Mouse (Mus musculus): Measurements from ENCODE around the gene Nfia. TPM values are rescaled to one million over a fixed set of nuclear protein-coding genes. Genes with fewer than 3 reads are reported as not detected.

Gene Nfia
- polyA plus RNA-seq, 1 experiment from 2014 or later = 32.1 TPM

DNA sequence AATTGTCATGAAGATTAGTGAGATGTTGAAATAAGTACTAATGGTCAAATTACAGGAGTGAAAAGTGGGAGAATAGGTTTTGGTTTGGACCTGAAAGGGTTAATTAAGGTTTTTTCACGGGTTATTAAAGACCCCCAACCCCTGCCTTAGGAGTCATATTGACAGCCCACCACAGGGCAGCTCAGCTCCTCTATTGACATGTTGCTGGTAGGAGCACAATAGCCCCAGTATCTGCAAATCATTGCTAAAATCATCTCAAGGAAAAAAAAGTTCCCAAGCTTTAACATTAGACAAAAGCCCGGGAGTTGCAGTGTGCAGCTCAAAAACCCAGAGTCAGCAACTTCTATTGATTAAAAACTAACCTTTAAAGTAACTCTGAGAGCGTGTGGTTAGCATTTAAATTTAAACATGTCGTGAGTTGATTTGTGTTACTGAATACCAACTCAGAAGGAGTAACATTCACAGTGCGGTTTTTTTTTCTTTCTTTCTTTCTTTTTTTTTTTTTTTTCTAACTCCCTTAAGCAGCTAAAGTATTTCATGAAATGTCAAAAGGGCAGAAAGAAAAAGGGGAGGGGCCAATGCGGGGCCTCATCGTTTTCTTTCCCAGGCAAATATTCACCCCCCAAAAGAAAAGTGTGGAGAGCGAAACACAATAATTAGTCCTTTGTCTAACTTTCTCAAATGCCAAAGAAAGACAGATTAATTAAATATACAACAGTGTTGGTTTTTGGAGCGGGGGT, 335.6 kb downstream of the Nfia start:
- H3K9ac ChIP-seq (ENCODE audit: low read depth, low read length) = no peak overlapping the region
- H3K27me3 ChIP-seq (ENCODE audit: control insufficient read depth, insufficient read depth, low read length) = no peaks in the 10 kb centered on the region
- peak overlapping the region; percentile 19 for H3K4me2 ChIP-seq (replicated peaks; ENCODE audit: low read depth, low read length)
- no peaks in the 10 kb centered on the region for H3K36me3 ChIP-seq (ENCODE audit: control insufficient read depth, insufficient read depth, low read length)
- H3K9me3 ChIP-seq (ENCODE audit: control insufficient read depth, low read length) = no peaks in the 10 kb centered on the region
- WGBS = 5% methylated on average over 9 of the region's 9 CpGs
- no peak for ATAC-seq (ENCODE audit: low FRiP score, low TSS enrichment)
- peaks cover 42% of the 10 kb centered on the region for H3K4me1 ChIP-seq (ENCODE audit: control insufficient read depth, insufficient read depth, low read length)
- peak overlapping the region; percentile 76 for H3K27ac ChIP-seq (ENCODE audit: low read depth, low read length)
- H3K4me3 ChIP-seq (ENCODE audit: low read length) = no peak overlapping the region

DNA sequence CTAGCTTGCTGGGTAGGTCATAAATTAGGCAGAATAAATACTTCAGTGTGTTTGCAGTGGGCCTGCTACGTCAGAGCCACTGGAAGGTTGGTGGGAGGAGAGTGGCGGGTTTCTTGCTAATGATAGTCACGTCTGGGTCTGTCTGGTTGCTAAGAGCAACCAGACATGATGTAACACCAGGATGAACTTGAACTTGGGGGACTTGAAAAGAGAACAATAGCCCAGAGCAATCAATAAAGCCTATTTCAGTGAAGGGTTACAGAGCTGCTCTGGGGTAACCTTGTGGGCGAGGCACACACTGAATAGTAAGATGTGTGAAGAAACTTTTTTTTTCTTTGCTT, 336.1 kb downstream of the Nfia start:
- Histone ChIP-seq H3K27me3 (ENCODE audit: control insufficient read depth, insufficient read depth, low read length) (no peaks in the 10 kb centered on the region), H3K36me3 (ENCODE audit: control insufficient read depth, insufficient read depth, low read length) (no peaks in the 10 kb centered on the region), H3K9ac (ENCODE audit: low read depth, low read length) (no peak overlapping the region), H3K4me3 (ENCODE audit: low read length) (no peak overlapping the region), H3K4me1 (ENCODE audit: control insufficient read depth, insufficient read depth, low read length) (peaks cover 42% of the 10 kb centered on the region), H3K9me3 (ENCODE audit: control insufficient read depth, low read length) (no peaks in the 10 kb centered on the region), H3K4me2 (replicated peaks; ENCODE audit: low read depth, low read length) (peak overlapping the region; percentile 19), H3K27ac (ENCODE audit: low read depth, low read length) (peak overlapping the region; percentile 76)
- WGBS = 9% methylated on average over 4 of the region's 4 CpGs
- ATAC-seq (ENCODE audit: low FRiP score, low TSS enrichment) = peak; percentile 78

DNA sequence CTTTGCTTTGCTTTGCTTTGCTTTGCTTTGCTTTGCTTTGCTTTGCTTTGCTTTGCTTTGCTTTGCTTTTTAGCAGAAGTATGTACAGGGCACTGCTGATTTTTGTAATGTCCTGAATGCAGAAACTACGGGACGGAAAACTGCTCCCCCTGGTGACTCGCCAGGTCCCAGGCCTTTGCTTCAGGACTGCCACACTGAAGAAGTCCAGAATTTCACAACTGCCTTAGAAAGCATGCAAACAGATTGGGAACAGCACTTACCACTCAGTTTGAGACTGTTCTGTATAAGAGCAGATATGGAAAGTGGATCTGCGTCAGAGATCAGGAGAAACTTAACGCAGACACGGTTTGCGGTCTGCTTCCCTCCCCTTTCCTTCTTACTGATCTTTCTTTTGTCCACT, 336.5 kb downstream of the Nfia start:
- no peaks in the 10 kb centered on the region for H3K27me3 ChIP-seq (ENCODE audit: control insufficient read depth, insufficient read depth, low read length)
- ATAC-seq (ENCODE audit: low FRiP score, low TSS enrichment) = peak; percentile 43; the same call in 1 of the 2 replicates
- no peak overlapping the region for H3K4me2 ChIP-seq (replicated peaks; ENCODE audit: low read depth, low read length)
- 8% methylated on average over 7 of the region's 7 CpGs for WGBS
- no peaks in the 10 kb centered on the region for H3K9me3 ChIP-seq (ENCODE audit: control insufficient read depth, low read length)
- H3K4me3 ChIP-seq (ENCODE audit: low read length) = no peak overlapping the region
- peak overlapping the region; percentile 76; the same call in 1 of the 2 replicates for H3K27ac ChIP-seq (ENCODE audit: low read depth, low read length)
- no peak overlapping the region for H3K9ac ChIP-seq (ENCODE audit: low read depth, low read length)
- no peaks in the 10 kb centered on the region for H3K36me3 ChIP-seq (ENCODE audit: control insufficient read depth, insufficient read depth, low read length)
- H3K4me1 ChIP-seq (ENCODE audit: control insufficient read depth, insufficient read depth, low read length) = peaks cover 42% of the 10 kb centered on the region

DNA sequence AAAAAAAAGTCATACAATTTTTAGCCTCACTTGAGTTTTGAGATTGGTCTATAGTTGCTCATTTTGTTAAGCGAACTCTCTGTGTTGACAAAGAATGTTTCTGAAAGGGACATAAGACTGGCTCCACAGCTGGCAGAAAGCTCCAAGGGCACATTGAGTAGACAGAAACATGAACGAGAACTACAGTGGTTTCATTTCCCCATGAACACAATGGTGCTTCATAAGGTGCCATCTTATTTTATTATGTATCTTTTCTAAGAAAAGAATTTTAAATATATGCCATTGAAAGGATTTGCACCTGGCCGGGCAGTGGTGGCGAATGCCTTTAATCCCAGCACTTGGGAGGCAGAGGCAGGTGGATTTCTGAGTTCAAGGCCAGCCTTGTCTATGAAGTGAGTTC, 337.4 kb downstream of the Nfia start:
- Histone ChIP-seq H3K4me2 (replicated peaks; ENCODE audit: low read depth, low read length) (no peak overlapping the region), H3K9me3 (ENCODE audit: control insufficient read depth, low read length) (no peaks in the 10 kb centered on the region), H3K36me3 (ENCODE audit: control insufficient read depth, insufficient read depth, low read length) (no peaks in the 10 kb centered on the region), H3K27ac (ENCODE audit: low read depth, low read length) (no peak overlapping the region), H3K4me1 (ENCODE audit: control insufficient read depth, insufficient read depth, low read length) (peaks cover 42% of the 10 kb centered on the region), H3K9ac (ENCODE audit: low read depth, low read length) (no peak overlapping the region), H3K27me3 (ENCODE audit: control insufficient read depth, insufficient read depth, low read length) (no peaks in the 10 kb centered on the region), H3K4me3 (ENCODE audit: low read length) (no peak overlapping the region)
- no peak for ATAC-seq (ENCODE audit: low FRiP score, low TSS enrichment)
- 91% methylated on average over 4 of the region's 4 CpGs for WGBS

DNA sequence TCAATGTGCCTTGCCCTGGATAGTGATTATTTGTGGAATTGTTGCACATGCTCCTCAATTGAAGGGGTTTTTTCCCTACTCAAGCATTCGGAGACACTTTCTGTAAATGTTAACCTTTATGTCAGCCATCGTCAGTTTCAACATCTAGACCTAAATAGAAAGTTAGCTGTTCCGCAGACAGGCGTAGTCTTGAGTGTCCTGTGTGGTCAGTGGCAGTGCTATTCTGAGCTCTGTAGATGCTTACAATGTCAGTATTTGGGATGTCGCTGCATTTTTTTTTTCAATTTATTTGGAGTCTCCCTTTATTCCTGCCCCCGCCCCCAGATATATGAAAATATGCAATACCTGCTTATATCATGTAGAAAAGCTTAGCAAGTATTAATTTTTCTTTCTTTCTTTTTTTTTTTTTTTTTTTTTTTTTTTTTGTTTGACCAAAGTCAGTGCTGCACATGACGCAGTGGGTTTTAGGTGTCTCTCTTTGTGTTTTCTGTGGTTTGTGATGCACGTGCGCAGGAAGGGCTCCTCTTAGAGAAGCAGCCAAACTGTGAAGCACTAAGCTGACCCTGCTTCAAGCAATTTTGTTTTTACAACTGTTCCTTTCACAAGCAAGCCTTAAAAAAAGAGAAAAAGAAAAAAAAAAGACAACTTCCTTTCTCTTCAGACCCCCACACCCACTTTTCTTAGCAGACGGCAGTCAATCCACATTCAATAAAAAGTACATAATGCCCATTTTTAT, 340.9 kb downstream of the Nfia start:
- WGBS = 66% methylated on average over 10 of the region's 10 CpGs
- Histone ChIP-seq H3K27me3 (ENCODE audit: control insufficient read depth, insufficient read depth, low read length) (no peaks in the 10 kb centered on the region), H3K4me3 (ENCODE audit: low read length) (no peak overlapping the region), H3K36me3 (ENCODE audit: control insufficient read depth, insufficient read depth, low read length) (no peaks in the 10 kb centered on the region), H3K9me3 (ENCODE audit: control insufficient read depth, low read length) (no peaks in the 10 kb centered on the region), H3K27ac (ENCODE audit: low read depth, low read length) (no peak overlapping the region), H3K4me2 (replicated peaks; ENCODE audit: low read depth, low read length) (no peak overlapping the region), H3K4me1 (ENCODE audit: control insufficient read depth, insufficient read depth, low read length) (peaks cover 13% of the 10 kb centered on the region), H3K9ac (ENCODE audit: low read depth, low read length) (no peak overlapping the region)
- ATAC-seq (ENCODE audit: low FRiP score, low TSS enrichment) = no peak

DNA sequence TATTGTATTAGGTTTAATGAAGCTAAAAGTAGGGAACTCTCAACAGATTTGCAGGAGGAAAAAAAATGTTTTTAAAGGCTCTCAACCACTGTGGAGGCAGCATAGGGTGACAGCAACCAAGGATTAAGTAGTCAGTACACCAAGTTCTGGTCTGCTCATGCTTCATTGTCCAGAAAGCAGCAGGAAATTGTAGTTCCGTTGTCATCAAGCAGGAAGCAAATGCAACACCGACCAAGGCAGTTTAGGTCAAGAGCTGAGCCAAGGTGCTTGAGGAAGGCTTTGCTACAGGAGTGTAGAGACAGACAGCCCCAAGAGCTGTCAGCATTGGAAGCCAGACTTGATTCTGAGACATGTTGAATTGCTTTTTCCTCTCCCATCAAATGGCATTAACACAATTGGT, 342.4 kb downstream of the Nfia start:
- WGBS = 53% methylated on average over 2 of the region's 2 CpGs

DNA sequence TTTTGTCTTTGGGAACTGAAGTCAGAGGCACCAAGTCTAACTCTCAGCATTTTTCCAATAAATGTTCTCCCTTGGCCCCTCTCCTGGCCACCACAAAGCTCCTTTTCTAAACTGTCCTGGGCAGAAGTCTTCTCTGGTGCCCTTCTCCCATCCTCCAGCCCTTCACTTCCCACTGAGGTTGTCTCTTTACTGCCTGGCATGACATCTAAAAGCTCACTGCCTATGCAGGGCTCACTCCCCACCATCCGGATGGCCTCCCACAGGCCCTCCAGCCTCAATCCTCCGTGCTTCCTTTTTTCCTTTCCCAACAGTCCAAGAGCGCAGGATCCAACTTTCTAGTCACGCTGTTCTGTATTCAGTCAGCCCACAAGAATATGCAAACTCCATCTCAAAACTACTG, 342.9 kb downstream of the Nfia start:
- no peaks in the 10 kb centered on the region for H3K9me3 ChIP-seq (ENCODE audit: control insufficient read depth, low read length)
- no peak for ATAC-seq (ENCODE audit: low FRiP score, low TSS enrichment)
- H3K4me1 ChIP-seq (ENCODE audit: control insufficient read depth, insufficient read depth, low read length) = peaks cover 4% of the 10 kb centered on the region; the same call in 1 of the 2 replicates
- H3K4me2 ChIP-seq (replicated peaks; ENCODE audit: low read depth, low read length) = no peak overlapping the region
- no peak overlapping the region for H3K4me3 ChIP-seq (ENCODE audit: low read length)
- H3K36me3 ChIP-seq (ENCODE audit: control insufficient read depth, insufficient read depth, low read length) = no peaks in the 10 kb centered on the region
- 92% methylated on average over 4 of the region's 4 CpGs for whole genome bisulfite sequencing
- no peak overlapping the region for H3K27ac ChIP-seq (ENCODE audit: low read depth, low read length)
- H3K9ac ChIP-seq (ENCODE audit: low read depth, low read length) = no peak overlapping the region
- H3K27me3 ChIP-seq (ENCODE audit: control insufficient read depth, insufficient read depth, low read length) = no peaks in the 10 kb centered on the region

More for the DNA sequence above, 342.4 kb downstream of the Nfia start:
- ATAC-seq (ENCODE audit: low FRiP score, low TSS enrichment) = no peak
- Histone ChIP-seq H3K27ac (ENCODE audit: low read depth, low read length) (no peak overlapping the region), H3K9ac (ENCODE audit: low read depth, low read length) (no peak overlapping the region), H3K4me2 (replicated peaks; ENCODE audit: low read depth, low read length) (no peak overlapping the region), H3K27me3 (ENCODE audit: control insufficient read depth, insufficient read depth, low read length) (no peaks in the 10 kb centered on the region), H3K9me3 (ENCODE audit: control insufficient read depth, low read length) (no peaks in the 10 kb centered on the region), H3K4me1 (ENCODE audit: control insufficient read depth, insufficient read depth, low read length) (peaks cover 4% of the 10 kb centered on the region; the same call in 1 of the 2 replicates), H3K4me3 (ENCODE audit: low read length) (no peak overlapping the region), H3K36me3 (ENCODE audit: control insufficient read depth, insufficient read depth, low read length) (no peaks in the 10 kb centered on the region)

DNA sequence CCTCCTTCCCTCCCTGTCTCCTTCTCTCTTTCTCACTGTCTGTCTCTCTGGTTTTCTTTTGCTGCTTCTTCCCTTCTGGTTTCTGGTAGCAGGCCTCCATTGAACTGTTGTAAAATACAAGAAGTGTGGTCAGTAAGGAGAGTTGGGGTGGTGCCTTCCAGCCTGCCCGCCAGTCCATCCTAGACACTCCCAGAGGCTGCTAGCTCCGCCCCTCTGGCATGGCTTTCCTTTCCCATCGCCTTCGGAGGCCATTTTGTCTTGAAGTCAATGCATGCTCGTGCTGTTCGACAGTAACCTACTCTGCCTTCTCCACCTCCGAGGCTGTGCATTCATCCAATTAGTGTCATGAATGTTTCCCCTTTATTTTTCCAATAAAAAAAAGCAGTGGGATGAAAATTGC, 343.5 kb downstream of the Nfia start:
- H3K4me1 ChIP-seq (ENCODE audit: control insufficient read depth, insufficient read depth, low read length) = peaks cover 4% of the 10 kb centered on the region; the same call in 1 of the 2 replicates
- no peaks in the 10 kb centered on the region for H3K9me3 ChIP-seq (ENCODE audit: control insufficient read depth, low read length)
- H3K4me3 ChIP-seq (ENCODE audit: low read length) = no peak overlapping the region
- H3K9ac ChIP-seq (ENCODE audit: low read depth, low read length) = no peak overlapping the region
- H3K4me2 ChIP-seq (replicated peaks; ENCODE audit: low read depth, low read length) = no peak overlapping the region
- H3K27me3 ChIP-seq (ENCODE audit: control insufficient read depth, insufficient read depth, low read length) = no peaks in the 10 kb centered on the region
- ATAC-seq (ENCODE audit: low FRiP score, low TSS enrichment) = no peak
- no peak overlapping the region for H3K27ac ChIP-seq (ENCODE audit: low read depth, low read length)
- no peaks in the 10 kb centered on the region for H3K36me3 ChIP-seq (ENCODE audit: control insufficient read depth, insufficient read depth, low read length)
- WGBS = 88% methylated on average over 7 of the region's 7 CpGs

DNA sequence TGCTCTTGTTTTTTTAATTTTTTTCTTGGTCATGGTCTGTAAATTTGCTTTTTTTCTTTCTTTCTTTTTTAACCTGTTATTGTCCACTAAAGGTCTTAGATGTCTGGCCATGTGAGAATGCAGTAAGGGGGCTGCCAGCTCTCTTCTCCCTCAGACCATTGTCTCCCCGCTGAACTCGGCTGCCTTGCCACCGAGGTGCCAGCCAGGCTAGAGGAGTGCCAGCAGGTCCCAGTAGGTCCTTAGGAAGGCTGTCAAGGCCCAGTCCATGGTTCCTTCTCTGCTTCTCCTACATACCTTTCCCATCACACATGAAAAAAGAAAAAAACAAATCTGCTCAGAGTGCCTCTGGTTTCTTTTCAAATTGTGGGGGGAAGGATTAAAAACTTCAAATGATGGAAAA, 345.6 kb downstream of the Nfia start:
- no peak for ATAC-seq (ENCODE audit: low FRiP score, low TSS enrichment)
- Histone ChIP-seq H3K4me1 (ENCODE audit: control insufficient read depth, insufficient read depth, low read length) (peaks cover 4% of the 10 kb centered on the region; the same call in 1 of the 2 replicates), H3K36me3 (ENCODE audit: control insufficient read depth, insufficient read depth, low read length) (no peaks in the 10 kb centered on the region), H3K9ac (ENCODE audit: low read depth, low read length) (no peak overlapping the region), H3K27ac (ENCODE audit: low read depth, low read length) (no peak overlapping the region), H3K9me3 (ENCODE audit: control insufficient read depth, low read length) (no peaks in the 10 kb centered on the region), H3K4me3 (ENCODE audit: low read length) (no peak overlapping the region), H3K27me3 (ENCODE audit: control insufficient read depth, insufficient read depth, low read length) (no peaks in the 10 kb centered on the region), H3K4me2 (replicated peaks; ENCODE audit: low read depth, low read length) (no peak overlapping the region)
- WGBS = 60% methylated on average over 3 of the region's 3 CpGs

All from kidney, embryonic 14.5 days (tissue).